Mouse (Mus musculus): ENCODE measurements at regions not wholly inside any gene's neighbourhood (a gene's known extent, or its start where the extent isn't known, plus 50 kb on each side); places are given as distances from the start of the nearest gene placed in this dataset.

- H3K27ac ChIP-seq (replicated peaks), result no peak overlapping the region
These were observed 130.2 kb downstream of the Spata18 start for GRCm38 (mm10) chr5:73781190-73781940.

DNA sequence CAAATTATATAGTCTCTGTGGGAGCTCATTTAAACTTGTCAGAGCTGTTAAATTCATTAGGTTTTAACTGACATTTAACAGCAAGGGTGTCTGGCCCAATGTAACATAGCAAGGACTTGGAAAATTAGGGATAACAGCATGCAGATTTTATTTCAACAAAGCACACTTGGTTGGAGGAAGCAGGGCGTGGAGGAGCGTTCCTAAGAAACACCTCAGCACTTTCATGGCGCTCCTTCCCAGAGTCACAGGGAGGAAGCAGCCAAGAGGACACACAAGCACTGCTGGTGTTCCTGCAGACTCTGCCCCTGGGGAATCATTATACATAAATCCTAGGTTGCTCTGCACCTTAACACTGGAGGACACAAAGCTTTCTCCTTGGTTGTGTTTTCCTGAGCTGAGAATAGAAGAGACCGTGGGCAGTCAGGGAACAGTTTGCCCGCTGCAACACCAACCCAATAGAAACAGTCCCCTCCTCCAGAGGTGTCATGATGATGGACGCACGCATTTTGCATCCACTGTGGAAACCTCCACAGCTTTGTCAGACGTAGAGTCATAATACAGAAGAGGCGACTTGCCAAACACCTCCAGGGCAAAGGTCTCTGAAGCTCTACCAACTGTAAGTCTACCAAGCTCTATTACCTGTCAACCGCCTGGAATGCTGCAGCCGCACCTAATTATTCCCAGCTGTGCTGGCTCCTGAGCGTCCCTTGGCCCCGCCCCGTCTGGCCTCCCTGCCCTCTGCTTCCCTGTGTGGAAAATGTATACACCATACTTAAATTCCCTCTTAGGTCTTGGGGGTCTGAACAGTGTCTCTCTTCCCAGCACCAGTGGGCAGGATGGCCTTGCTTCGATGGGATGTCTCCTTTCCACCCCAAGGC, 131.3 kb downstream of the Spata18 start:
- no peak overlapping the region for H3K9ac ChIP-seq (ENCODE audit: low read length)
- ATAC-seq (ENCODE audit: low FRiP score, low TSS enrichment) (peak; percentile 76), DNase-seq (ENCODE audit: low spot score) (peak; percentile 54)
- H3K4me1 ChIP-seq (replicated peaks; ENCODE audit: control insufficient read depth, insufficient read depth), result no peaks in the 10 kb centered on the region
- 38% methylated on average over 15 of the region's 15 CpGs for WGBS
- H3K27me3 ChIP-seq (ENCODE audit: control insufficient read depth, insufficient read depth, low read length), result no peaks in the 10 kb centered on the region
- no peak overlapping the region for H3K27ac ChIP-seq (replicated peaks)
- H3K9me3 ChIP-seq (ENCODE audit: control insufficient read depth, low read length), result no peaks in the 10 kb centered on the region
- no peak overlapping the region for H3K4me2 ChIP-seq (replicated peaks; ENCODE audit: low read depth)
- TF ChIP-seq EP300 (optimal IDR thresholded peaks at IDR 0.05) (no peak), CTCF (IDR thresholded peaks at IDR 0.05; ENCODE audit: low read depth) (no peak)
- H3K4me3 ChIP-seq (ENCODE audit: low read depth, low read length), result no peak overlapping the region
- no peaks in the 10 kb centered on the region for H3K36me3 ChIP-seq (ENCODE audit: control insufficient read depth, insufficient read depth, low read length)

More at GRCm38 (mm10) chr5:73781190-73781940, 130.2 kb downstream of the Spata18 start:
- H3K27me3 ChIP-seq (ENCODE audit: control insufficient read depth, insufficient read depth, low read length), result no peaks in the 10 kb centered on the region
- DNase-seq (ENCODE audit: low spot score) (no peak), ATAC-seq (ENCODE audit: low FRiP score, low TSS enrichment) (no peak)
- no peaks in the 10 kb centered on the region for H3K4me1 ChIP-seq (replicated peaks; ENCODE audit: control insufficient read depth, insufficient read depth)
- no peaks in the 10 kb centered on the region for H3K36me3 ChIP-seq (ENCODE audit: control insufficient read depth, insufficient read depth, low read length)
- H3K4me3 ChIP-seq (ENCODE audit: low read depth, low read length), result no peak overlapping the region
- 92% methylated on average over 23 of the region's 23 CpGs for WGBS
- no peak for TF ChIP-seq CTCF (IDR thresholded peaks at IDR 0.05; ENCODE audit: low read depth)
- TF ChIP-seq EP300 (optimal IDR thresholded peaks at IDR 0.05), result no peak
- H3K4me2 ChIP-seq (replicated peaks; ENCODE audit: low read depth), result no peak overlapping the region
- no peaks in the 10 kb centered on the region for H3K9me3 ChIP-seq (ENCODE audit: control insufficient read depth, low read length)
- H3K9ac ChIP-seq (ENCODE audit: low read length), result no peak overlapping the region

DNA sequence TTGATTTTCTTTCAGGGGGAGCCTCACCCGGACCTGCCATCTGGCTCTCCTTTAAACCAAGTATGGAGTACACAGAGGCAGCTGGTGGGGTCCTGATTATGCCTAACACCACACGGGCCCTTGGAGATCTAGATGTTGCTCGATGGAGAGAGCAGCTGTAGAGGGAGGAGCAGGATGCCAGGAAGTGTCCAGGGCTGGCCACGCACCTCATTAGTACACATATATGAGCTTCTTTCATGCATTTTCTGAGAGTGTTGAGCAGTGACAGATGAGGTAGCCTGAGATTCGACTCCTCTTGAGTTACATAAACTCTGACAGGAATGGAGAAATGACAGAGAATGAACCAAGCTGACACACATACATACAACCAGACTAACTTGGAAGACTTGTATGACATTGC, 136.1 kb downstream of the Spata18 start:
- WGBS, result 69% methylated on average over 5 of the region's 5 CpGs
- TF ChIP-seq CTCF (IDR thresholded peaks at IDR 0.05; ENCODE audit: low read depth), result no peak
- no peak for TF ChIP-seq EP300 (optimal IDR thresholded peaks at IDR 0.05)
- Histone ChIP-seq H3K27me3 (ENCODE audit: control insufficient read depth, insufficient read depth, low read length) (no peaks in the 10 kb centered on the region), H3K9ac (ENCODE audit: low read length) (no peak overlapping the region), H3K4me3 (ENCODE audit: low read depth, low read length) (no peak overlapping the region), H3K27ac (replicated peaks) (no peak overlapping the region), H3K36me3 (ENCODE audit: control insufficient read depth, insufficient read depth, low read length) (no peaks in the 10 kb centered on the region), H3K4me1 (replicated peaks; ENCODE audit: control insufficient read depth, insufficient read depth) (no peaks in the 10 kb centered on the region), H3K9me3 (ENCODE audit: control insufficient read depth, low read length) (no peaks in the 10 kb centered on the region), H3K4me2 (replicated peaks; ENCODE audit: low read depth) (no peak overlapping the region)
- DNase-seq (ENCODE audit: low spot score) (no peak), ATAC-seq (ENCODE audit: low FRiP score, low TSS enrichment) (no peak)

DNA sequence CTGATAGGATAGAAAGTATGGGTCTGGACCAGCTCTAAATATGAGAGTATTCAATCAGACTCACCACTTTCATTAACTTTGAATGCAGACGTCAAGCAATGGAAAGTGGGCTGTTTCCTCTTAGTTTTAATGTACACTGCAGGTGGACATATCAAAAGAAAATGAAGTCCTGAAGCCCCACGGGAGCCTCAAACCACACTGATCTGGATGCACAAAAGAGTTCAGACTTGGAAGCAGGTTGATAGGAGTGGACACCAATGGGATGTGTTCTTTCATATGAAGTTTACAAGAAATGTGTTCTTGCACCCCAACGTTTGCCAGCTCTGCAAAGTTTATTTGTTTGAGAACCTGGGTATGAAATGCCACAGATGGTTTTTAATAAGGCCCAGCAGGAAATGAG, 141.0 kb downstream of the Spata18 start:
- no peaks in the 10 kb centered on the region for H3K36me3 ChIP-seq (ENCODE audit: control insufficient read depth, insufficient read depth, low read length)
- no peak overlapping the region for H3K9ac ChIP-seq (ENCODE audit: low read length)
- no peak overlapping the region for H3K27ac ChIP-seq (replicated peaks)
- H3K9me3 ChIP-seq (ENCODE audit: control insufficient read depth, low read length), result no peaks in the 10 kb centered on the region
- no peak for DNase-seq (ENCODE audit: low spot score)
- ATAC-seq (ENCODE audit: low FRiP score, low TSS enrichment), result no peak
- H3K27me3 ChIP-seq (ENCODE audit: control insufficient read depth, insufficient read depth, low read length), result no peaks in the 10 kb centered on the region
- H3K4me2 ChIP-seq (replicated peaks; ENCODE audit: low read depth), result no peak overlapping the region
- H3K4me1 ChIP-seq (replicated peaks; ENCODE audit: control insufficient read depth, insufficient read depth), result no peaks in the 10 kb centered on the region
- TF ChIP-seq EP300 (optimal IDR thresholded peaks at IDR 0.05) (no peak), CTCF (IDR thresholded peaks at IDR 0.05; ENCODE audit: low read depth) (no peak)
- no peak overlapping the region for H3K4me3 ChIP-seq (ENCODE audit: low read depth, low read length)
- 72% methylated on average over 3 of the region's 3 CpGs for WGBS

- 39% methylated on average over 2 of the region's 2 CpGs for WGBS
- Histone ChIP-seq H3K27me3 (ENCODE audit: control insufficient read depth, insufficient read depth, low read length) (no peaks in the 10 kb centered on the region), H3K36me3 (ENCODE audit: control insufficient read depth, insufficient read depth, low read length) (no peaks in the 10 kb centered on the region), H3K4me3 (ENCODE audit: low read depth, low read length) (no peak overlapping the region), H3K9ac (ENCODE audit: low read length) (no peak overlapping the region), H3K9me3 (ENCODE audit: control insufficient read depth, low read length) (no peaks in the 10 kb centered on the region), H3K27ac (replicated peaks) (peak overlapping the region; percentile 40; the same call in 1 of the 2 replicates), H3K4me2 (replicated peaks; ENCODE audit: low read depth) (no peak overlapping the region), H3K4me1 (replicated peaks; ENCODE audit: control insufficient read depth, insufficient read depth) (no peaks in the 10 kb centered on the region)
- ATAC-seq (ENCODE audit: low FRiP score, low TSS enrichment) (no peak), DNase-seq (ENCODE audit: low spot score) (peak; percentile 19)
- no peak for TF ChIP-seq CTCF (IDR thresholded peaks at IDR 0.05; ENCODE audit: low read depth)
- no peak for TF ChIP-seq EP300 (optimal IDR thresholded peaks at IDR 0.05)
These were observed 145.0 kb downstream of the Spata18 start for GRCm38 (mm10) chr5:73796201-73796600.

DNA sequence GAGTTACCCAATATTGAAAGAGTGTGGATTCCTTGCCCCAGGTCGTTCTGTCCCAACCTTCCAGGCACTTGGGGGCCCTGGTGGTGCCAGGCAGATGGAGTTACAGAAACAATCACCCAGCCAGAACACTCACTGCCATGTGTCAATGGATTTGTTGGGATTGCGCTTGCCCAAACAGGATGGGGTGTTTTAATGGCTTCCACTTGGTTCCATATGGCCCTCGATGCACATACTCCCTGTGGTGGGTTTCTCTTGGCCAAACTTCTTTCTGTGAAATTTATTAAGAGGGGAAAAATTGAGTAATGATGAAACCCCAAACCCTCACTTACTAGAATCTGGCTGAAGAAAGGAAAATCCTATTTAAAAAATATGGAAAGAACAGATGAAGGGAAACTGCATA, 146.8 kb downstream of the Spata18 start:
- DNase-seq (ENCODE audit: low spot score) (no peak), ATAC-seq (ENCODE audit: low FRiP score, low TSS enrichment) (no peak)
- no peaks in the 10 kb centered on the region for H3K4me1 ChIP-seq (replicated peaks; ENCODE audit: control insufficient read depth, insufficient read depth)
- no peak overlapping the region for H3K27ac ChIP-seq (replicated peaks)
- no peak overlapping the region for H3K4me2 ChIP-seq (replicated peaks; ENCODE audit: low read depth)
- no peaks in the 10 kb centered on the region for H3K9me3 ChIP-seq (ENCODE audit: control insufficient read depth, low read length)
- no peaks in the 10 kb centered on the region for H3K27me3 ChIP-seq (ENCODE audit: control insufficient read depth, insufficient read depth, low read length)
- 85% methylated on average over 3 of the region's 3 CpGs for WGBS
- no peak overlapping the region for H3K4me3 ChIP-seq (ENCODE audit: low read depth, low read length)
- no peak overlapping the region for H3K9ac ChIP-seq (ENCODE audit: low read length)
- TF ChIP-seq CTCF (IDR thresholded peaks at IDR 0.05; ENCODE audit: low read depth) (no peak), EP300 (optimal IDR thresholded peaks at IDR 0.05) (no peak)
- no peaks in the 10 kb centered on the region for H3K36me3 ChIP-seq (ENCODE audit: control insufficient read depth, insufficient read depth, low read length)

All from stomach, postnatal 0 days (tissue).